Mouse (Mus musculus) liver, embryonic 14.5 days (tissue): ENCODE measurements around the gene Espn. TPM values are rescaled to one million over a fixed set of nuclear protein-coding genes. Genes with fewer than 3 reads are reported as not detected.
A peak's percentile ranks its signal among the peaks of the same experiment; 100 is the strongest.

Source experiments
- ATAC-seq: fragments of 200-750 bp; cut with Nextera tagmentation; 2 replicates; pipeline ENCODE4 v1.8.0; 2017; ENCODE audit warnings: moderate number of reproducible peaks, mild to moderate bottlenecking, moderate library complexity; ENCODE audit not compliant: insufficient read depth
- DNase-seq, 3 experiments: peaks; one replicate each; pipeline ENCODE4 v3.0.0-alpha.2; 2012 to 2013; ENCODE audit warnings: low read depth in 3 of 3, low spot score in 3 of 3
- H3K27ac ChIP-seq: fragments of 300-500 bp; sonication (generic); 2 replicates; pipeline ENCODE4 v1.5.1; 2014; ENCODE audit warnings: moderate library complexity, mild to moderate bottlenecking, control low read depth, inconsistent platforms
- H3K27me3 ChIP-seq: fragments of 300-500 bp; sonication (generic); 2 replicates; pipeline ENCODE4 v1.6.1; 2014; ENCODE audit warnings: mild to moderate bottlenecking, low read length, moderate library complexity; ENCODE audit not compliant: control insufficient read depth, insufficient read depth
- H3K36me3 ChIP-seq: fragments of 300-500 bp; sonication (generic); replicated peaks from 2 replicates; pipeline ENCODE4 v1.6.1; 2014; ENCODE audit warnings: low read depth; ENCODE audit not compliant: control insufficient read depth, insufficient read depth
- H3K4me1 ChIP-seq, 2 experiments: fragments of 200-500 bp in 1 of 2; fragments of 300-500 bp in 1 of 2; sonication (generic) in 1 of 2; replicated peaks; 2 replicates each; pipeline ENCODE4 v1.6.1; 2012 to 2014; ENCODE audit warnings: antibody characterized with exemption in 1 of 2, inconsistent platforms in 1 of 2, low read length in 1 of 2; ENCODE audit not compliant: control insufficient read depth in 2 of 2, insufficient read depth in 2 of 2
- H3K4me2 ChIP-seq: fragments of 300-500 bp; sonication (generic); 2 replicates; pipeline ENCODE4 v1.6.1; 2014; ENCODE audit warnings: low read depth, mild to moderate bottlenecking, control low read depth, moderate library complexity
- H3K4me3 ChIP-seq, 2 experiments: fragments of 200-500 bp in 1 of 2; fragments of 300-500 bp in 1 of 2; sonication (generic) in 1 of 2; 2 replicates each; pipeline ENCODE4 v1.5.1; 2012 to 2014; ENCODE audit warnings: low read depth in 2 of 2, low read length in 2 of 2, mild to moderate bottlenecking in 2 of 2, control low read depth in 1 of 2, inconsistent platforms in 1 of 2, moderate library complexity in 1 of 2; ENCODE audit not compliant: insufficient read depth in 1 of 2
- H3K9ac ChIP-seq: fragments of 300-500 bp; sonication (generic); replicated peaks from 2 replicates; pipeline ENCODE4 v1.6.1; 2014; ENCODE audit warnings: mild to moderate bottlenecking, control low read depth, moderate library complexity
- H3K9me3 ChIP-seq: fragments of 300-500 bp; sonication (generic); 2 replicates; pipeline ENCODE4 v1.6.1; 2016; ENCODE audit warnings: low read length, mixed read lengths; ENCODE audit not compliant: control insufficient read depth
- CTCF ChIP-seq: IDR thresholded peaks from 2 replicates; pipeline ENCODE4 v1.5.1; 2016; ENCODE audit warnings: antibody characterized with exemption, low read depth, control low read depth
- EP300 ChIP-seq: IDR thresholded peaks from 2 replicates; pipeline ENCODE4 v1.6.1; 2016; ENCODE audit warnings: antibody characterized with exemption, low read depth
- WGBS: fragments of 180-500 bp; shearing (Covaris S2); extraction: QIAGEN DNeasy Blood & Tissue Kit; methylation state at CpG from one replicate; pipeline ENCODE4 v1.1.7; 2014; ENCODE audit not compliant: insufficient replicate concordance; 5-methylcytosine and 5-hydroxymethylcytosine counted together
- polyA plus RNA-seq, 2 experiments: library from polyadenylated mRNA; depleted of rRNA in 1 of 2; stranded (reverse) in 1 of 2; unstranded in 1 of 2; fragments of >200 nt; fragmentation: Nextera tagmentation in 1 of 2; extraction: Ambion mirVana in 1 of 2; gene quantifications; 2 replicates each; pipeline versions ENCODE4 v1.2.1 to v1.2.3; 2012 to 2014

The Espn gene
- polyA plus RNA-seq, 2 experiments = 1.2 TPM

DNA sequence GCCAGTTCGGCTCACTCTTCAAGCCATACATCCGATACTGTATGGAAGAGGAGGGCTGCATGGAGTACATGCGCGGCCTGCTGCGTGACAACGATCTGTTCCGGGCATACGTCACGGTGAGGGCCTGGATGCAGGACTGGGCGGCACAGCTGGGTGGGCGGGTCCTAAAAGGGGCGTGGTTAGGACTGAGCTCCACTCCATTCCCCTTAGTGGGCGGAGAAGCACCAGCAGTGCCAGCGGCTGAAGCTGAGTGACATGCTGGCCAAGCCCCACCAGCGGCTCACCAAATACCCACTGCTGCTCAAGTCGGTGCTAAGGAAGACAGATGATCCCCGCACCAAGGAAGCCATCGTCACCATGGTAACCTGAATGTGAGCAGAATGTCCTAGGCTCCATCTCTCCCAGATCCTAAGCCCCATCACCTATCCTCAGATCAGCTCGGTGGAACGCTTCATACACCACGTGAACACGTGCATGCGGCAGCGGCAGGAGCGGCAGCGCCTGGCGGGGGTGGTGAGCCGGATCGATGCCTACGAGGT, 44.1 kb downstream of the Espn start:
- Histone ChIP-seq H3K4me3 (peak overlapping the region; percentile 46 to 53), H3K4me2 (peak overlapping the region; percentile 70), H3K9me3 (no peaks in the 10 kb centered on the region), H3K27me3 (no peaks in the 10 kb centered on the region), H3K9ac (no peak overlapping the region), H3K27ac (peak overlapping the region; percentile 71), H3K4me1 (peaks cover 30 to 37% of the 10 kb centered on the region in 2 experiments), H3K36me3 (peaks cover 21% of the 10 kb centered on the region)
- TF ChIP-seq EP300 (no peak), CTCF (no peak)
- peak in 1 of 3 experiments; percentile 82 for DNase-seq
- peak; percentile 87 for ATAC-seq
- WGBS = 47% methylated on average over 30 of the region's 30 CpGs

DNA sequence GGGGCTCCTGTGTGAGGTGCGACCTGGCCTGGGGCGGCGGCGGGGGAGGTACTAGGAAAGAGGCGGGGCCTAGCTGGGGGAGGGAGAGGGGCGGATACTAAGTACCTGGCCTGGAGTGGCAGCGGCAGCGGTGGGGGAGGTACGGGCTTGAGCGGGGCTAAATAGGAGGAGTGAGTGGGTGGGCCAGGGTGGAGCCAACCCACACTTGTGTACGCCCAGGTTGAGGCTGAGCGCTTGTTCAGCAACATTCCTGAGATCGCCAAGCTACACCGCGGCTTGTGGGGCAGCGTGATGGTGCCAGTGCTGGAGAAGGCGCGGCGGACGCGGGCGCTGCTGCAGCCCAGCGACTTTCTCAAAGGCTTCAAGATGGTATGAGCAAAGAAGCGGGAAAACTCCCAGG, 44.7 kb downstream of the Espn start:
- H3K27me3 ChIP-seq = no peaks in the 10 kb centered on the region
- H3K4me3 ChIP-seq = peak overlapping the region; percentile 46 to 53
- H3K9me3 ChIP-seq = no peaks in the 10 kb centered on the region
- H3K4me1 ChIP-seq = peaks cover 30 to 37% of the 10 kb centered on the region in 2 experiments
- DNase-seq = no peak
- H3K9ac ChIP-seq = peak overlapping the region; percentile 37; the same call in 1 of the 2 replicates
- WGBS = 39% methylated on average over 24 of the region's 24 CpGs
- H3K27ac ChIP-seq = peak overlapping the region; percentile 71
- peaks cover 21% of the 10 kb centered on the region for H3K36me3 ChIP-seq
- peak; percentile 69 for ATAC-seq
- peak overlapping the region; percentile 70 for H3K4me2 ChIP-seq
- TF ChIP-seq EP300 (no peak), CTCF (no peak)

DNA sequence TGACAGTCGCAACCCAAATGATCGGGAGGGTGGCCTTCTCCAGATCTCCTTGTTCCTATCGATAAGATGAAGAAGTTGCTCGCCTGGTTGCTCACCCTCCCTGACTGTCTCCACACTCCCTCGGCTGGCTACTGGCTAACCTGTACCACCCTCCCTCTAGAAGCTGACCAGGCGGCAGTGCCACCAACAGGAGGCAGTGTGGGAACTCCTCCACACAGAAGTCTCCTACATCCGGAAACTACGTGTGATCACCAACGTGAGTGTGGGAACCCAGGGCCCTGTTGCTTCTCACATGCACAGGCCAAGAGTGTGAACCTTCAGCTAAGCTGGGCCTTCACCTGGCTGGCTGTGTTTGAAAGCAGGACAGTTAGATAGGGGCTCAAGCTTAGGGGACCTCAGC, 45.4 kb downstream of the Espn start:
- no peak for ATAC-seq
- Histone ChIP-seq H3K4me1 (peaks cover 30 to 37% of the 10 kb centered on the region in 2 experiments), H3K27ac (no peak overlapping the region; the same call in 1 of the 2 replicates), H3K4me3 (peak overlapping the region in 1 of 2 experiments; percentile 13; a peak in 1 of 4 replicates), H3K27me3 (no peaks in the 10 kb centered on the region), H3K9ac (no peak overlapping the region), H3K36me3 (peaks cover 15% of the 10 kb centered on the region), H3K4me2 (no peak overlapping the region; the same call in 1 of the 2 replicates), H3K9me3 (no peaks in the 10 kb centered on the region)
- TF ChIP-seq EP300 = no peak
- peak; percentile 59 for TF ChIP-seq CTCF
- DNase-seq = no peak
- WGBS = 58% methylated on average over 9 of the region's 9 CpGs

DNA sequence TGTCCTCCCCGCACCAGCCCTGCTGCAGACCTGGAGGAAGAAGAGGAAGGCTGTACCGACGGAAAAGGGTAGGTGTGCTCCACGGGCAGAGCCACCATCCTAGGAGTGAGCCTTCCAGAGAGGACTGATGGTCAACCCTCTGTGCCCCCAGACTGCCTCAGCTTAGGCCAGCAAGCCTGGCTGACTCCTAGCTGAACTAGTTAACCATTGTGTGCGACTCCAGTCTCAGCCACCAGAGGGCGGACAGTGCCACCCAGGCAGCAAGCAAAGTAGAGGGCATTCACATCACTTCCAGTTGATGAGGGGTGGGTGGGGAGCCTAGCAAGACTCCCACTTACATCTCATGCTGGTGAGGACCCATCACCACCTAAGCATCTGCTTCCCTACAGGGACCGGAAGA, 49.1 kb downstream of the Espn start:
- ATAC-seq (no peak), DNase-seq (peak in 2 of 3 experiments; percentile 37 to 41)
- Histone ChIP-seq H3K4me1 (peaks cover 2 to 13% of the 10 kb centered on the region in 2 experiments; a peak in 2 of 4 replicates), H3K27me3 (no peaks in the 10 kb centered on the region), H3K4me3 (no peak overlapping the region), H3K4me2 (no peak overlapping the region), H3K9me3 (no peaks in the 10 kb centered on the region), H3K27ac (no peak overlapping the region), H3K9ac (no peak overlapping the region), H3K36me3 (peaks cover 6% of the 10 kb centered on the region; the same call in 1 of the 2 replicates)
- no peak for TF ChIP-seq EP300
- TF ChIP-seq CTCF = peak; percentile 97
- WGBS = 44% methylated on average over 7 of the region's 7 CpGs

DNA sequence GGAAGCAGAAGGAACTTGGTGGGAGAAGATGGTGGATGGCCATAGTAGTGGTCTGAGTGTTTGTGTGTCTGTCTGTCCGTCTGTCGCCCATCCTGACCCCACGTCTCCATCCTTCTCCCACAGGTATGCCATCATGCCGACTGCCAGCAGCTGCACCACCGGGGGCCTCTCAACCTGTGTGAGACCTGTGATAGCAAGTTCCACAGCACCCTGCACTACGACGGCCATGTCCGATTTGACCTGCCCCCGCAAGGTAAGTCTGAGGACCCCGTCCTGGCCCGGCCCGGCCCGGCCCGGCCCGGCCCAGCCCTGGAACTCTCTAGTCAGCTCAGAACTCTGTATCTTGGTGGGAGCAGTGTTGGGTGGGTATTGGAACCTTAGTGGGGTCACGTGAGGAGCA, 50.2 kb downstream of the Espn start:
- H3K27me3 ChIP-seq = no peaks in the 10 kb centered on the region
- 86% methylated on average over 16 of the region's 16 CpGs for WGBS
- no peak overlapping the region for H3K9ac ChIP-seq
- H3K4me3 ChIP-seq = no peak overlapping the region
- no peaks in the 10 kb centered on the region for H3K9me3 ChIP-seq
- no peak overlapping the region for H3K27ac ChIP-seq
- no peak for ATAC-seq
- peaks cover 6% of the 10 kb centered on the region; the same call in 1 of the 2 replicates for H3K36me3 ChIP-seq
- no peak overlapping the region for H3K4me2 ChIP-seq
- peaks cover 0 to 10% of the 10 kb centered on the region in 2 experiments; a peak in 2 of 4 replicates for H3K4me1 ChIP-seq
- DNase-seq = no peak
- no peak for TF ChIP-seq EP300
- TF ChIP-seq CTCF = no peak
